Mouse (Mus musculus) neural tube, embryonic 15.5 days (tissue): ENCODE data around the gene Hoxa10. TPM values are rescaled to one million over a fixed set of nuclear protein-coding genes. Genes with fewer than 3 reads are reported as not detected.

Experiments used
- ATAC-seq: fragments of 200-750 bp; cut with Nextera tagmentation; 2 replicates; pipeline ENCODE4 v1.8.0; 2017; ENCODE audit warnings: mild to moderate bottlenecking, moderate TSS enrichment, moderate library complexity; ENCODE audit not compliant: low FRiP score
- H3K27ac ChIP-seq: fragments of 300-500 bp; sonication (generic); replicated peaks from 2 replicates; pipeline ENCODE4 v1.5.1; 2015; ENCODE audit warnings: mild to moderate bottlenecking, inconsistent platforms
- H3K27me3 ChIP-seq: fragments of 300-500 bp; sonication (generic); replicated peaks from 2 replicates; pipeline ENCODE4 v1.6.1; 2015; ENCODE audit warnings: inconsistent platforms
- H3K36me3 ChIP-seq: fragments of 300-500 bp; sonication (generic); 2 replicates; pipeline ENCODE4 v1.6.1; 2015; ENCODE audit warnings: inconsistent platforms
- H3K4me1 ChIP-seq: fragments of 300-500 bp; sonication (generic); 2 replicates; pipeline ENCODE4 v1.6.1; 2015; ENCODE audit warnings: inconsistent platforms
- H3K4me2 ChIP-seq: fragments of 300-500 bp; sonication (generic); 2 replicates; pipeline ENCODE4 v1.6.1; 2015; ENCODE audit warnings: inconsistent platforms, mild to moderate bottlenecking, moderate library complexity
- H3K4me3 ChIP-seq: fragments of 300-500 bp; sonication (generic); replicated peaks from 2 replicates; pipeline ENCODE4 v1.5.1; 2015; ENCODE audit warnings: mild to moderate bottlenecking, inconsistent platforms
- H3K9ac ChIP-seq: fragments of 300-500 bp; sonication (generic); replicated peaks from 2 replicates; pipeline ENCODE4 v1.6.1; 2015; ENCODE audit warnings: mild to moderate bottlenecking, inconsistent platforms
- H3K9me3 ChIP-seq: fragments of 300-500 bp; sonication (generic); replicated peaks from 2 replicates; pipeline ENCODE4 v1.6.1; 2016; ENCODE audit warnings: inconsistent platforms
- WGBS: fragments of 180-500 bp; shearing (Covaris S2); methylation state at CpG from one replicate; pipeline ENCODE4 v1.1.7; 2015; ENCODE audit warnings: mixed read lengths; 5-methylcytosine and 5-hydroxymethylcytosine counted together
- polyA plus RNA-seq: library from polyadenylated mRNA; unstranded; fragments of >200 nt; fragmentation: Nextera tagmentation; extraction: Ambion mirVana; gene quantifications from 2 replicates; pipeline ENCODE4 v1.2.1, GENCODE M21; 2015

Gene Hoxa10
- polyA plus RNA-seq, 1 experiment from 2014 or later: 48.9 TPM

DNA sequence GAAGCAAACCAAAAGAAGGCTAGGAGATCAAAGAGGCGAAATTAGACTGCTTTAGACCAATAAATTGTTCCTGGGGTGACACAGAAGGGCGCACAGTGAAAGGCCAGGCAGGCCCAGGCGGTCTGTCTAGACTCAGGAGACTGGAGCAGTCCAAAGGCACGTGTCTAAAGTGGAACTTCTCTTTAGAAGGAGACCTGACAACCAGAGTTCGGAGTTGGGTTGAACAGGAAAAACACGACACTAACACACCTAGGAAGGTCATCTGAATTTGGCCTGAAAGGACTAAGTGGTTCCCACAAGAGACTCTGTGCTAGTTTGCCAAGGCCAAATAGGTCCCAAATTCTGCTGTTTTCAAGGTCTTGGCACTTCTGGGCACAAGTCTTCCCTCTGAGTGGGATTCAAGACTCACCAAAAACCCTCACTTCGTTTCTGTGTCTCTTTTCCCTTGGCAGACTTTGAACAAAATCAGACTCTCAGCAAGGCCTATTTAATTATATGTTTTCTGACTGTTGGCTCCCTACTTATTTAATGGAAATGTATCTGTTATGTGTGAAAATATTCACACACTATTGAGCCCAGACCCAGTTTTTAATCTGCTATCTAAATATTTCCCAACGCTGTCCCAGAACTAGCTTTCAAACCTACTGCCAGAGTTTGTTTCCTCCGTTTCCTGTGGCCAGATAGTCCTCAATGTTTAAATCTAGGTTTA, 21.3 kb downstream of the Hoxa10 start:
- no peaks in the 10 kb centered on the region for H3K36me3 ChIP-seq
- 22% methylated on average over 9 of the region's 9 CpGs for WGBS
- peak overlapping the region; percentile 81 for H3K4me3 ChIP-seq
- peak overlapping the region; percentile 100 for H3K27ac ChIP-seq
- no peak for ATAC-seq
- peak overlapping the region; percentile 84 for H3K9ac ChIP-seq
- H3K4me2 ChIP-seq: peak overlapping the region; percentile 85
- no peaks in the 10 kb centered on the region for H3K9me3 ChIP-seq
- no peaks in the 10 kb centered on the region for H3K27me3 ChIP-seq
- peaks cover 59% of the 10 kb centered on the region for H3K4me1 ChIP-seq

DNA sequence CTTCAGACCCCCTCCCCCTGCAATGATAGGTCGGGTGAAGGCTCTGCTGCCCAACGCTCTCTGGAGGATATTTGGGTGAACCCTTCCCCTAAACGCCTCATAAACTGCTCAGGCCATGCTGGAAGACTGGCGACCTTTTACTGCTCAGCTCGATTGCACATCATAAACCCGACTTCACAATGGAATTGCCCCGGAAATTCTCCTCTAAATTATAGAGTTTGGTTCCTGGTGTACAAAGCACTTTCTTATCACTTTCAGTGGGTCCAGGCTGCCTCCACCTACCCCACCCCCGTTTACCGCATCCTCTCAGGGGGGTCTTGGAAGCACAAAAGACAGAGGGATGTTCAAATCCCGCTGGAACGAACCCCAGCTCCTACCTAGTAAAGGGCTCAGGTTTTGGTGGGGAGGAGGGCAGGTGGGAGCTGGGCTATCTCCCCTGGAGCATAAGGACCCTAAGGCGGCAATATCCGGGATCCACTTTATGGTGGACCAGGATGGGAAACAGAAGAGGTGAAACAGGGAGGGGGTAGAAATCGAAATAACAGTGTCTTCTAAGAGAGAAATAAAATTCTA, 21.9 kb downstream of the Hoxa10 start:
- peaks cover 64% of the 10 kb centered on the region for H3K4me1 ChIP-seq
- no peaks in the 10 kb centered on the region for H3K36me3 ChIP-seq
- H3K27me3 ChIP-seq: no peaks in the 10 kb centered on the region
- peak overlapping the region; percentile 81 for H3K4me3 ChIP-seq
- peak overlapping the region; percentile 100 for H3K27ac ChIP-seq
- H3K4me2 ChIP-seq: peak overlapping the region; percentile 85
- ATAC-seq: no peak
- WGBS: 12% methylated on average over 14 of the region's 14 CpGs
- H3K9me3 ChIP-seq: no peaks in the 10 kb centered on the region
- H3K9ac ChIP-seq: peak overlapping the region; percentile 92

DNA sequence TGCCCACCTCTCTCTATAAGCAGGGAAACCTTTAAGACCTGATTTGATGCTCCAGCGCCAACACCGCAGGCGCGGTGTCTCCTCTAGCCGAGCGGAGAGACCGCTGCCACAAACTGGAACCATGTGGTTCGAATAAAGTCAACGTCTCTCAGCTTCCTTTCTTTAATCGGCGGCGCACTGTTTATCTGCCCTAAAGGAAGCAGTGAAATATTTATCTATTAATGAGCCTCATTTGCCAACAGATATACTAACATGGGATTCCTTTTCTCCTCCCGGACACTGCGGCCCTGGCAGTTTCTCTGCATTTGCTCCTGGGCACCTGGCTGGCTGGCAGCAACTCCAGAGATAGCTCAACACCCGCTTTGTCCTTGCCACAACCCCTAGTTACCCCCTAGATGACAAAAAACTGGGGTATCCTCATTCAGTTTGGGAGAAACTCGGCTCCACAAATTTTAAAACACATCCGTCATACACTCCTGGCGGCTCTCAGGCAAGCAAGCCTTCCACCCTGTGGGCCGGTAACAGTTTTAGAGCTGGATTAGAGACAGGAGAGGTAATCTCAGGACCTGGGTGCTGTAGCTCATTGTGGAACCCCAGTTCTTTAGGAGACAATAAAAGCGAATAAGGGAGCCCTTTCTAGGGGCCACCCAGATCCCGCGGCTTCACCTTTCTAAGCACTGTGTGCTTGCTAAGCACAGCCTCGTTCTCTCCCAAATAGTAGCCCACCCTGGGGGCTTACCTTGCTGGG, 22.6 kb downstream of the Hoxa10 start:
- no peaks in the 10 kb centered on the region for H3K36me3 ChIP-seq
- H3K4me2 ChIP-seq: peak overlapping the region; percentile 85
- H3K9me3 ChIP-seq: no peaks in the 10 kb centered on the region
- peaks cover 67% of the 10 kb centered on the region for H3K4me1 ChIP-seq
- peak overlapping the region; percentile 81 for H3K4me3 ChIP-seq
- ATAC-seq: no peak
- H3K27ac ChIP-seq: peak overlapping the region; percentile 100
- 4% methylated on average over 23 of the region's 23 CpGs for WGBS
- H3K9ac ChIP-seq: peak overlapping the region; percentile 92
- no peaks in the 10 kb centered on the region for H3K27me3 ChIP-seq

DNA sequence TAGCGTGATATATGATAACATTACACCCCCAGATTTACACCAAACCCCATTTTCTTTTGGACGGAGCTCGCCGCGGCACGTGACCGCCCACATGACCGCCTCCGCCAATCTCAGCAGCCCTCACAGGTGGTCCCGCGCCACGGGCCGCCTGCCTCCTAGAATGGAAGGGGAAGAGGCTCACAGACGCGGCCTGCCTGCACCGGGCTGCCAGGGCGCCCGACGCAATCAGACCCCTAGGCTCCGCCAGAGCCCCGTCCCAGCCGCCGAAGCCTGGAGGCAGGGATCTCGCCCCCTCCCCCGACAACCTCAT, 23.2 kb downstream of the Hoxa10 start:
- Histone ChIP-seq H3K36me3 (no peaks in the 10 kb centered on the region), H3K27ac (peak overlapping the region; percentile 100), H3K27me3 (no peaks in the 10 kb centered on the region), H3K4me3 (peak overlapping the region; percentile 81), H3K9ac (peak overlapping the region; percentile 92), H3K9me3 (no peaks in the 10 kb centered on the region), H3K4me1 (peaks cover 66% of the 10 kb centered on the region), H3K4me2 (peak overlapping the region; percentile 85)
- peak; percentile 85 for ATAC-seq
- under 1% methylated on average over 25 of the region's 25 CpGs for WGBS

DNA sequence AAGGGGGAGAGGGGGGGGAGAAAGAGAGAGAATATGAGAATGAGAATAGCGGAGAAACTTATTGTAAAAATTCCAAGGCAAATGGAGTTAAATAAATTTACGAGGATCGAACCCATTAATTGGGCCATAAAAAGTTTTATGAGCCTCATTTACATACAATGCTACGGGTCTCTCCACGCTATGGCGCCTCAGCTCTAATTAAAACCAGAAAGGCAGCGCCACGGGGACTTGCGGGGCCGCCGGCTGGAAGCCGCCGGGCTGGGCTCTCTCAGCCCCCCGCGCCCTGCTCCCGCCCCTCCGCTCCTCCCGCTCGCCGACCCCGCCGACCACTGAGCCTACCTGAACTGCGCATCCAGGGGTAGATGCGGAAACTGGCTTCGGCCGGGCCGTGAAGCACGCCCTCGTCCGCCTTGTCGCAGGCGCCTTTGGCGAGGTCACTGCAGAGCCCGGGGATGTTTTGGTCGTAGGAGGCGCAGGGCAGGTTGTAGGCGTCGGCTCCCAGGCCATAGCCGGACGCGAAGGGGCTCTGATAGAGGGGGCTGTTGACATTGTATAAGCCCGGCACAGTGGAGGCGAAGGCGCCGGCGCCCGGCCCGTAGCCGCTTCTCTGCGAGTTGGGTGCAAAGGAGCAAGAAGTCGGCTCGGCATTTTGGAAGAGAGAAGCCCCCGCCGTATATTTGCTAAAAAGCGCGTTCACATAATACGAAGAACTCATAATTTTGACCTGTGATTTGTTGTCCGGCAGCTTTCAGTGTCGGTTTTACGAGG, 23.8 kb downstream of the Hoxa10 start:
- WGBS: under 1% methylated on average over 60 of the region's 60 CpGs
- Histone ChIP-seq H3K9me3 (no peaks in the 10 kb centered on the region), H3K4me3 (peak overlapping the region; percentile 81), H3K27ac (peak overlapping the region; percentile 100), H3K36me3 (no peaks in the 10 kb centered on the region), H3K27me3 (no peaks in the 10 kb centered on the region), H3K4me1 (peaks cover 61% of the 10 kb centered on the region), H3K4me2 (peak overlapping the region; percentile 85), H3K9ac (peak overlapping the region; percentile 92)
- peak; percentile 27; the same call in 1 of the 2 replicates for ATAC-seq

DNA sequence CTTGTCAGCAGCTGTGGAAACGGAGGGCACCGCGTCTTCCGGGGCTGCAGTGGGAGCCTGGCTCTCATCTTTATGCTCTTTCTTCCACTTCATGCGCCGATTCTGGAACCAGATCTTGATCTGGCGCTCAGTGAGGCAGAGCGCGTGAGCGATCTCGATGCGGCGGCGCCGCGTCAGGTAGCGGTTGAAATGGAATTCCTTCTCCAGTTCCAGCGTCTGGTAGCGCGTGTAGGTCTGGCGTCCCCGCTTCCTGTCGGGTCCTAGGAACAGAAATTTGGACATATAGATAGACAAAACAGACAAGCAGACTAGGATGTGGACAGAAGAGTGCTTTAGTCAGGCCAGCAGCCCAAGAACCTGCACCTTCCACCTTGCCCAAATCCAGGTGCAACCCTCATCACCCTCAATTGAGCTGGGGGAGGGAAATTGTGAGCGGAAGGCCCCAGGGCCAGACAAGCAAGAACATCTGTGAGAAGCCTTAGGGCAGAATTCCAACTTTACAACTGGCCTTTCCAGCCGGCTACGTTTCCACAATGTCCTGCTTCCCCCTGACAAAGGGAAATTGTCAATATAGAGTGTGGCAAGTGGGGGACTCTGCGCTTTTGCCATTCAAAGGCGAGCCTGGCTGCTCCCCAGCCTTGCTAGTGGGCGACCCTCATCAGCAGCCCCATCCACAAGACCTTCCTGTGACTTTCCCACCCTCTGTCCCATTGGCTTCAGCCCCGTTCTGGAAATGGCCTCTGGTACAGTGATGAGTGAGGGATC, 24.7 kb downstream of the Hoxa10 start:
- WGBS: 2% methylated on average over 30 of the region's 30 CpGs
- H3K9ac ChIP-seq: peak overlapping the region; percentile 92
- peak overlapping the region; percentile 81 for H3K4me3 ChIP-seq
- no peaks in the 10 kb centered on the region for H3K27me3 ChIP-seq
- peak overlapping the region; percentile 85 for H3K4me2 ChIP-seq
- no peaks in the 10 kb centered on the region for H3K36me3 ChIP-seq
- no peak for ATAC-seq
- H3K9me3 ChIP-seq: no peaks in the 10 kb centered on the region
- peaks cover 59% of the 10 kb centered on the region for H3K4me1 ChIP-seq
- peak overlapping the region; percentile 100 for H3K27ac ChIP-seq

DNA sequence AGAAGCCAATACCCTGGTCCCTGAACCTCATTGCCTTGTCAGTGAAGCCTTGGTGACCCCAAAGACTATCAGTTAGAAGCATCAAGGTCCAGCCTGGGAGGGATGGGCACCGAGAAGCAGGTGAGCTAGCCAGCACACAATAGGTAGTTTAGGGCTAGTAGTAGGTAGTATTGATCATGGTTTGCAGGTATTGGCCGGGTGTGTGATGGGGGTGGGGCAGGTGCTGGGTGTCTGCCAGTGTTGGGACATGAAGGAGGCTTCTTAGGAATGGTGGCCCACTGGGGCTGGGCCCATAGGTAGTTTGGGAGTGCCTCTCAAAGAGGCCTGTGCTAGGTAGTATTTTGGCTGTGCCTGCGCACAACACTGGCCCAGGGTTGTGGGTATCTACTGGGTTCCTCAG, 25.6 kb downstream of the Hoxa10 start:
- H3K27me3 ChIP-seq: no peaks in the 10 kb centered on the region
- H3K4me1 ChIP-seq: peaks cover 54% of the 10 kb centered on the region
- peak overlapping the region; percentile 85 for H3K4me2 ChIP-seq

DNA sequence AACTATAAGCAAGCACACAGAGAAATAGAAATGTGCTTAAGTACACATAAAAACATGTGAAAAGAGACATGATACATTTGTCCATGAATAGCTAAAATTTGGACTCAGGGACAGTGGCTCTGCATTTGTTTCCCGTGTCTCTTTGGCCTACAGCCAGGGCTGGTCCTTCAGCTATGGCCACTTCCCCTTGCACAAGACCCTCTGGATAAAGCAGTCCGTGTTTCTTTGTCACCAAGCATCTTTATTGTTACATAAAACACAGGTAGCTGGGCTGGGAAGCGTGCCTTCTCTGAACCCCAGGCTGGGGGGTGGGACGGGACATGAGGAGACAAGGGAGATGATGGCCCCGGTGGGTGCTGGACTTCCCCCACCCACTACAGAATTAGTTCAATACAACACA, 26.4 kb downstream of the Hoxa10 start:
- Histone ChIP-seq H3K9ac (peak overlapping the region; percentile 99), H3K4me3 (peak overlapping the region; percentile 81), H3K27me3 (no peaks in the 10 kb centered on the region), H3K4me1 (peaks cover 57% of the 10 kb centered on the region), H3K27ac (peak overlapping the region; percentile 100), H3K36me3 (no peaks in the 10 kb centered on the region), H3K9me3 (no peaks in the 10 kb centered on the region), H3K4me2 (peak overlapping the region; percentile 85)
- WGBS: 8% methylated on average over 5 of the region's 5 CpGs
- ATAC-seq: no peak

More for the DNA sequence above, 25.6 kb downstream of the Hoxa10 start:
- WGBS: 18% methylated on average over 3 of the region's 3 CpGs
- peak overlapping the region; percentile 99; the same call in 1 of the 2 replicates for H3K9ac ChIP-seq
- H3K36me3 ChIP-seq: no peaks in the 10 kb centered on the region
- H3K4me3 ChIP-seq: peak overlapping the region; percentile 81
- H3K9me3 ChIP-seq: no peaks in the 10 kb centered on the region
- no peak for ATAC-seq
- H3K27ac ChIP-seq: peak overlapping the region; percentile 100

DNA sequence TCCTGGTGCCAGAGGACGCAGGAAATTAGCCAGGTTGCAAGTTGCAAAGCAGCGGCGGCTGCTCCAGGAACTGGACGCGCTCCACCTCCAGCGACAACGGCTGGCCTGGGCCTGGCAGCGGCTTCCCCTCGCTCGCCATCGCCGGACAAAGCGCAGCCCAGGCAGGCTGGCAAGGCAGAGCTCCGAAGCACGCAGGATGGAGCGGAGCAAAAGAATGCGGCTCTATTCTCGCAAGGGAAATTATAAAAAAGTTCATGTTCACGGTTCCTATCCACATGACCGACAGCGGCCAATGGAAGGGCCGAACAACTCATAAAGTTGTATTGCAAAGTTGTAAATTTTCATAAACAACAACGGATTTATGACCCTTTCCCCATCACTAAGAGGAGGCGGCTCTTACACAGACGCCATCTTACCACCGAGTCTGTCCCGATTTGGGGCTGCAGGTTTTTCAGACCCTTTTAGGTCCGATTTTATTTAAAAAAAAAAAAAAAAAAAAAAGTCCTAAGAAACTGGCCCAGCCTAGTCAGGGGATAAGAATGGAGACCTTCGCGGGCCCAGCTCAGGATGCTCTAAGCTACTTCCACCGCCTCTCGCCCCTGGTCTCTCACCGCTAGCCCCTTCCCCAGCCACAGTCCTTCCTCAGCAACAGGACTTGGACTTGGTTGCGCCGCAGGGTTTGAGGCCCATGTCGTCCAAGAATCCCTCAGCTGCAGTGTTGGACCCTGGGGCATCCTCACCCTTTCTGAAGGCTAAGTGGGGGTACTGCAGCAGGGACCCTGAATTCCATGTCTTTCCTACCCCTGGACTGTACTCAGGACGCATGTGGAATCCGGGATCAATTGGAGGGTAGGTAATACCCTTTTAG, 27.3 kb downstream of the Hoxa10 start, which contains the start of the genes Hoxa3 and Gm28308:
Gene Hoxa3, minus strand, starts transcription at position 218 of the 868 bp plus-strand sequence.
Gene Gm28308, minus strand, starts transcription at position 221 of the 868 bp plus-strand sequence.
- no peaks in the 10 kb centered on the region for H3K36me3 ChIP-seq
- peak within 1 kb of the TSS; percentile 85 for H3K4me2 ChIP-seq
- peaks cover 57% of the 10 kb centered on the region for H3K4me1 ChIP-seq
- no peaks in the 10 kb centered on the region for H3K27me3 ChIP-seq
- WGBS: 4% methylated on average over 38 of the region's 38 CpGs
- peak; percentile 74 for ATAC-seq
- peak within 1 kb of the TSS; percentile 99 for H3K9ac ChIP-seq
- peak within 1 kb of the TSS; percentile 100 for H3K27ac ChIP-seq
- no peaks in the 10 kb centered on the region for H3K9me3 ChIP-seq
- H3K4me3 ChIP-seq: peak within 1 kb of the TSS; percentile 81

DNA sequence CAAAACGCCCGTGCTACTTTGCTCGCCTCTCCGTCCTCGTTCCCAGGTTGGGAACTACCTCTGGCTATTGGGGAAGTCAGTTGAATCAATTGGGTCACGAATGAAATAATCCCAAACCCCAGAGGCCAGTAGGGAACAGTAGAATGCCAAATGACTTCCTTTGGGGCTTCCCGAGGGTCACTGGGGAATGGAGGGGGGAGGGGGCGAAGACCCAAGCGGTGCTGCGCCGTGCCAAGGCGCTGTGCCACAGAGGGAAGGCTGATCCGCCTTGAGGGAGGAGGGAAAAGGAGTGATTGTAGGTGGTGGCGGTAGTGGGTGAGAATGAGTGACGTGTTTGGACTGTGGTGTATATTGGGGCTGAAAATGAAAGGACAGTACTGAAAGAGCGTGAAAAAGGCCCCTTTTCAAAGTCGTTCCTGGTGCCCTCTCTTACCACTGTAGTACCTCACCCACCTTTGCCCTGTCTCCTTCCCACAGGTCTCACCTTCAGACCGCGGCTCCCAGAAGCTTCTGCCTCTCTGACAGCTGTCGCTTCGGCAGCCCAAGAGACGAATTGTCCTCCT, 28.0 kb downstream of the Hoxa10 start:
- no peaks in the 10 kb centered on the region for H3K9me3 ChIP-seq
- H3K4me1 ChIP-seq: peaks cover 57% of the 10 kb centered on the region
- H3K4me2 ChIP-seq: peak overlapping the region; percentile 85
- peak; percentile 18 for ATAC-seq
- H3K27me3 ChIP-seq: no peaks in the 10 kb centered on the region
- H3K36me3 ChIP-seq: no peaks in the 10 kb centered on the region
- peak overlapping the region; percentile 99 for H3K9ac ChIP-seq
- H3K4me3 ChIP-seq: peak overlapping the region; percentile 81
- peak overlapping the region; percentile 100 for H3K27ac ChIP-seq
- WGBS: under 1% methylated on average over 22 of the region's 22 CpGs
